Mouse (Mus musculus): Measurements from ENCODE around the gene Pias1. TPM values are rescaled to one million over a fixed set of nuclear protein-coding genes. Genes with fewer than 3 reads are reported as not detected.
A peak's percentile ranks its signal among the peaks of the same experiment; 100 is the strongest.

Gene Pias1
- polyA plus RNA-seq, 1 experiment from 2014 or later = 62.5 TPM

DNA sequence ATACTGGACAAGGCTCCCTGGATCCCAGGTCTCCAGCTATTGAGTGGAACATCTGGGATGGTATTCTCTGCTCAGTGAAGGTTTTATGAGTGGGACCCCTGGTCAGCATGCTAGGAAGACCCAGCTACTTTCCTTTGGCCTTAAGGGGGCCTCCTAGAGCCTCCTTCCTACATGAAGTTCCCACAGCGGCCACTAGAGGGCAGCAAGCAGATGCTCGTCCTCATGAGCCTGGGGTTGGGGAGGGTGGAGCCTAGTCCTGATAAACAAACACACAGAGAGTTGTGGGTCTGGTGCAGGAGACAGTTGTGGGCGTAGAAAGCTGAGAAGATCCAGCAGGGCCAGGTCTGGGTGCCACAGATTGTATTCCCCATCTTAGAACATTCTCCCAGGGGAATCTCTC is 140.0 kb downstream of the Pias1 start:
- Histone ChIP-seq H3K4me1 (peaks cover 19% of the 10 kb centered on the region), H3K9ac (no peak overlapping the region), H3K9me3 (replicated peaks) (no peaks in the 10 kb centered on the region), H3K4me3 (replicated peaks) (no peak overlapping the region), H3K4me2 (no peak overlapping the region), H3K36me3 (peaks cover 40% of the 10 kb centered on the region), H3K27ac (no peak overlapping the region), H3K27me3 (no peaks in the 10 kb centered on the region)
- ATAC-seq (replicated peaks; ENCODE audit: low FRiP score) = peak; percentile 67
- WGBS = 7% methylated on average over 3 of the region's 3 CpGs

DNA sequence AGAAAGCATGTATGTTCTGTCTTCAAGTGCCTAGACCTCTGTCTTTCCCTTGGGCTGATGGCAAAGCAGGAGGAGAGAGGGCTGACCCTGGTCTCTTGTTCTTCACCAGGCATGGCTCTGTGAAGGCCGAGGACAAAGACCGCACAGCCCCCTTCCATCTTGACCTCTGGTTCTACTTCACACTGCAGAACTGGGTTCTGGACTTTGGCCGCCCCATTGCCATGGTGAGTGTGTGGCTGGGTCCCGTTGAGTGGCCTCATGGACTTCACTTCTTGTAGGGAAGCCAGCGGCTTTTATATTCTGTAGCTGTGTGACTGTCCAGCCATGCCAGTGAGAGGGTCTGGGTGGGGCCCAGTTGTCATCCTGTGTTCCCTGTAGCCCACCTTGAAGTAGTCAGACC is 143.3 kb downstream of the Pias1 start:
- WGBS = 89% methylated on average over 5 of the region's 5 CpGs
- Histone ChIP-seq H3K4me1 (peaks cover 17% of the 10 kb centered on the region), H3K27me3 (no peaks in the 10 kb centered on the region), H3K4me3 (replicated peaks) (no peak overlapping the region), H3K9ac (no peak overlapping the region), H3K4me2 (no peak overlapping the region), H3K9me3 (replicated peaks) (no peaks in the 10 kb centered on the region), H3K27ac (no peak overlapping the region), H3K36me3 (peaks cover 21% of the 10 kb centered on the region)
- ATAC-seq (replicated peaks; ENCODE audit: low FRiP score) = no peak

DNA sequence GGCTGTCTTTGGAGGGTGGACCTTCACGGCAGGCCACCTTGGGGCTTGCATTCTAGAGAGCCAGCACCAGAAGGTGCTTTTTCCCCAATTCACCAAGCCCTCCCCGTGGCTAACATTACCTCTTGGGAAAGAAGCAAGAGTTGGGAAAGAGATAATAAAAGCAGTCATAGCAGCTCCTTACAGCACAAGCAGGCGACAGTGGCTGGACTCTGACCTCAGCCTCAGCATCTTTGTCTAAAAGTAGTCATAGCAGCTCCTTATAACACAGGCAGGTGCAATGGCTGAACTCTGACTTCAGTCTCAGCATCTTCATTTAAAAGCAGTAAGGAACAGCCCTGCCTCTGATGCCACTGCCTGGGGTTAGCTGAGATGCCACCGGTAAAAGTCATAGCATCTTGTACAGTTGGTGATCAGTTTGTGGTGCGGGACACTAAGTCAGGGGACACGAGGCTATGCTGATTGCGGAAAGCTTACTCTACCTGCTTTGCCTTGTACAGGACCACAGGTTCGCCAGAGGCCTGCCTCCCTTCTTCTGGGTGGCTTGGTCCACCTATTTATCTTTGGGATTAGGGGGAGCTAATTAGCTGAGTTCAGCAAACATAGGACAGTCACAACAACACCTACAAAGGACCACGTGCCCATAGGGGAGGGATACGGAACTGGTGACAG is 144.2 kb downstream of the Pias1 start:
- Histone ChIP-seq H3K27me3 (no peaks in the 10 kb centered on the region), H3K9me3 (replicated peaks) (no peaks in the 10 kb centered on the region), H3K4me3 (replicated peaks) (no peak overlapping the region), H3K4me2 (no peak overlapping the region), H3K4me1 (peaks cover 23% of the 10 kb centered on the region), H3K36me3 (peaks cover 14% of the 10 kb centered on the region), H3K9ac (no peak overlapping the region), H3K27ac (no peak overlapping the region)
- ATAC-seq (replicated peaks; ENCODE audit: low FRiP score) = no peak
- WGBS = 84% methylated on average over 10 of the region's 10 CpGs

DNA sequence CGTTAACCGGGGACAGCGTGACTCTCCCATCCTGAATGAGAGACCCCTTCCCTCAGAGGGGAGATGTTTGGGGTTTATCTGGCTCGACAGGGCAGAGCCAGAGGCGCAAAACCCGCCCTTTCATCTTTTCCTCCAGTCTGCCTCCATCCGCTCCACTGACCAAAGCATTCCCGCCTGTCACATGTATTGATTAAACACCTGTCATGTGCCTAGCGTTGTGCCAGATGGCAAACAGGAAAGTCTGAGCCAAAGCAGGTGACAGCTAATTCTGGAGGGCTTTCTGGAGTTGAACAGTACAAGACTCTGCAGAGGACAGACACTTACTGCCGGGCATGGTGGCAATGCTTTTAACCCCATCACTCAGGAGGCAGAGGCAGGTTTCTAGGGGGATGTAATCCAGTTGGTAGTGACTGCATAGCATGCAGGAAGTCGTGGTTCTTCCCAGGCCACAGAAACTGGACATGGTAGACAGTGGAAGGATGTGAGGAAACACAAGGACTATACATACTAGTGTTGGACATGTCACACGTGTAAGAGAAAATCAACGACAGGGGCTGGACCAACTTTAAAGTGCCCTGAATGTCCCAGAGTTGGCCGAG is 148.5 kb downstream of the Pias1 start:
- peak overlapping the region; percentile 57 for H3K4me3 ChIP-seq (replicated peaks)
- WGBS = 9% methylated on average over 14 of the region's 14 CpGs
- H3K27me3 ChIP-seq = no peaks in the 10 kb centered on the region
- no peak for ATAC-seq (replicated peaks; ENCODE audit: low FRiP score)
- H3K27ac ChIP-seq = peak overlapping the region; percentile 88
- peak overlapping the region; percentile 71 for H3K4me2 ChIP-seq
- peaks cover 5% of the 10 kb centered on the region; the same call in 1 of the 2 replicates for H3K36me3 ChIP-seq
- H3K9me3 ChIP-seq (replicated peaks) = no peaks in the 10 kb centered on the region
- peak overlapping the region; percentile 72 for H3K9ac ChIP-seq
- H3K4me1 ChIP-seq = peaks cover 34% of the 10 kb centered on the region

DNA sequence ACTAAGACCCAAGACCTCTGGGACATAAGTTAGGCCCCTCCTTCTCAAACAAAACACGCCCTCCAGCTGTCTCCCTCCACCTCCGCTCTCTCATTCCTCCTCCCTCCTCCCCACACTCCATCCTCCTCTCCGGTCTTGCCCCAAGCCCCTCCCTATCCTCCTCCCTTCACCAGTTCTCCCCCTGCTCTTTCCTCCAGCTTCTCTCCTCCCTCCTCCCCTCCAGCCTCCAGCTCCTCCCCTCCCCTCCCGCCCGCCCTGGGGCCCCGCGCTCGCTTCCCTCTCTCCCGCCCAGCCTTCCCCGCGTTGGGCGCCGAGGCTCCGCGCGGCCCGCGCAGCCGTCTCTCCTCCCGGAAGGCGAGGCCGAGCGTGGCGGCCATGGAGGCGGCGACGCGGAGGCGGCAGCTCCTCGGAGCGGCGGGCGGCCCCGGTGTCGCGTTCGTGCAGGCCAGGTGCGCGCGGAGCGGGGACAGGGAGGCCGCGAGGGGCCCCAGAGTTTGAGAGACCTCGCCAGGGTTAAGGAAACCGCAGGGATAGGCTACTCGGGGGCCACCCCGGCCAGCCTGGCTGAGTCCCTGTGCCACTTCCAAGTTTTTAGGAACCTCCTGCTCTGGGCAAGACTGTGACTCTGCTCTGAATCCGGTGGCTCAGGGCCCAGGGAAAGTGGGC is 149.1 kb downstream of the Pias1 start, which contains the start of gene Cln6:
TSS of gene Cln6 (plus strand) at position 280 of the 666 bp plus-strand sequence.
- peak; percentile 90 for ATAC-seq (replicated peaks; ENCODE audit: low FRiP score)
- Histone ChIP-seq H3K9me3 (replicated peaks) (no peaks in the 10 kb centered on the region), H3K9ac (peak within 1 kb of the TSS; percentile 72), H3K4me1 (peaks cover 34% of the 10 kb centered on the region), H3K4me2 (peak within 1 kb of the TSS; percentile 71), H3K4me3 (replicated peaks) (peak within 1 kb of the TSS; percentile 57), H3K36me3 (peaks cover 5% of the 10 kb centered on the region; the same call in 1 of the 2 replicates), H3K27ac (peak within 1 kb of the TSS; percentile 88), H3K27me3 (no peaks in the 10 kb centered on the region)
- under 1% methylated on average over 45 of the region's 48 CpGs for WGBS

DNA sequence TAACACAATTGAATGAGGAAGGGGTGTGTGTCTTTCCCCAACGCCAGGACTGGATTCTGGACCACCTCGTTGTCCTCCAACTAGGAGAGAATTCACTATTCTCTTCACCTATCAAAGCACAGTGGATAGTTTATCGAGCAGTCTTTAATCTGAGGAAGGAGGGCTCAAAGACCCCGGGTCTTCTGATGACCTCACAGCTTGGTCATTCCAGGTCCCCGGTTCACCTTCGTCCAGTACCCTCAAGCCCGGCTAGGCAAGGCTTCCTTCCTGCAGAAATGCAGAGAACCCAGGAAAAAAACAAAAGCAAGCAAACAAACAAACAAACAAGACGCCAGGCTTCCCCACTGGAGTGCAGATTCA is 149.6 kb downstream of the Pias1 start:
- Histone ChIP-seq H3K4me2 (peak overlapping the region; percentile 71), H3K36me3 (peaks cover 5% of the 10 kb centered on the region; the same call in 1 of the 2 replicates), H3K4me3 (replicated peaks) (peak overlapping the region; percentile 57), H3K9me3 (replicated peaks) (no peaks in the 10 kb centered on the region), H3K9ac (no peak overlapping the region), H3K4me1 (peaks cover 34% of the 10 kb centered on the region), H3K27me3 (no peaks in the 10 kb centered on the region), H3K27ac (peak overlapping the region; percentile 88)
- WGBS = 13% methylated on average over 8 of the region's 8 CpGs
- peak; percentile 44; the same call in 1 of the 2 replicates for ATAC-seq (replicated peaks; ENCODE audit: low FRiP score)

DNA sequence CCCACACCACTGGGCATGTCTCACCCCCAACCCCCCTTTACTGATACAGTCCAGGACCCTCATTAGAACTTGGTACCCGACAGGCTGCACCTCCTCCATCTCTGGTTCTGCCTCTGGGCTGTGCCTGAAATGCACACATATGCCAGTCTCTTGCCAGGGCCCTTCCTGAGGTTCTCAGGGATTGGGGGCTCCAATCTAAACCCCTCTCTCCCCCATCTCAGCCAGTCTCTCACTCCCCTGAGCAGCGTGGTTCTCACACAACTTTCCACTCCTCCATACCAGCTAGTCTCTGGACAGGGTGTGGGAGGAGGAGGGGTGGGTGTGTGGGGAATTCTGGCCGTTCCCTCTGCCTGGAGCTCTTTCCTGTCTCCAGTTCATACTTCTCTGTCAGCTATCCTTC is 150.1 kb downstream of the Pias1 start:
- WGBS = 25% methylated on average over 3 of the region's 3 CpGs
- no peaks in the 10 kb centered on the region for H3K27me3 ChIP-seq
- H3K4me1 ChIP-seq = peaks cover 34% of the 10 kb centered on the region
- no peak overlapping the region for H3K9ac ChIP-seq
- H3K27ac ChIP-seq = peak overlapping the region; percentile 88
- no peaks in the 10 kb centered on the region for H3K9me3 ChIP-seq (replicated peaks)
- no peak overlapping the region for H3K4me3 ChIP-seq (replicated peaks)
- H3K36me3 ChIP-seq = peaks cover 5% of the 10 kb centered on the region; the same call in 1 of the 2 replicates
- ATAC-seq (replicated peaks; ENCODE audit: low FRiP score) = no peak
- peak overlapping the region; percentile 71; the same call in 1 of the 2 replicates for H3K4me2 ChIP-seq

DNA sequence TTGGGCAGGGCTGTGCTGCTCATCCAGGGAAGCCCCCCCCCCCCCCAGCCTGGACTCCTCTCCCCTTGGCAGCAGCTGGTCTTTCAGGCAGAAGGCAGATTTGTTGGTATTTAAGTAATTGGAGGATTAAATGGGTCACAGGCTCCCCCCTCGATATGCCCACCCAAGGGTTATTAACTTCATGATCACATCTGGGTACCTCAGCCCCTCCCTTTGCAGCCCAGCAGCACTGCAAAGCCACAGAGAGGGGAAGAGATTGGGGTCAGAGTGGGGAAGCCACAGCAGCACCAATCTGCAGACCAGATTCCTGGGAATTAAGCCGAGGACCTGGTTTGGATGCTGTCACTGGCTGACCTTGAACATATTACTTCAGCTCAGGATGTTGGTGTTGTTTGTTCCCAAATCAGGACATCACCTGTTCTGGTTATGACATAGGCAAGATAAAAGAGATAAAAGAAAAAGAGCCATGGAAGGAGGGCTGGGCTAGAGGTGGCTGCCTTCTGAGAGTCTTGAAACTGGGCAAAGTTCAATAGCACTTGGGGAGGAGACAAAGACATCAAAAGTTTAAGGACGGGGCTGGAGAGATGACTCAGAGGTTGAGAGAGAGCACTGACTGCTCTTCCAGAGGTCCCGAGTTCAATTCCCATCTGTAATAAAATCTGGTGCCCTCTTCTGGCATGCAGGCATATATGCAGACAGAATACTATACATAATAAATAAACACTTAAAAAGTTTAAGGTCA is 151.8 kb downstream of the Pias1 start:
- no peak overlapping the region for H3K9ac ChIP-seq
- H3K36me3 ChIP-seq = peaks cover 2% of the 10 kb centered on the region; the same call in 1 of the 2 replicates
- H3K9me3 ChIP-seq (replicated peaks) = no peaks in the 10 kb centered on the region
- 0 out of 2 replicates have a peak overlapping the region, but pooled peaks have one; percentile 3 for H3K27ac ChIP-seq
- H3K4me2 ChIP-seq = no peak overlapping the region
- H3K4me1 ChIP-seq = peaks cover 33% of the 10 kb centered on the region
- no peaks in the 10 kb centered on the region for H3K27me3 ChIP-seq
- whole genome bisulfite sequencing = 51% methylated on average over 4 of the region's 4 CpGs
- H3K4me3 ChIP-seq (replicated peaks) = no peak overlapping the region
- no peak for ATAC-seq (replicated peaks; ENCODE audit: low FRiP score)

DNA sequence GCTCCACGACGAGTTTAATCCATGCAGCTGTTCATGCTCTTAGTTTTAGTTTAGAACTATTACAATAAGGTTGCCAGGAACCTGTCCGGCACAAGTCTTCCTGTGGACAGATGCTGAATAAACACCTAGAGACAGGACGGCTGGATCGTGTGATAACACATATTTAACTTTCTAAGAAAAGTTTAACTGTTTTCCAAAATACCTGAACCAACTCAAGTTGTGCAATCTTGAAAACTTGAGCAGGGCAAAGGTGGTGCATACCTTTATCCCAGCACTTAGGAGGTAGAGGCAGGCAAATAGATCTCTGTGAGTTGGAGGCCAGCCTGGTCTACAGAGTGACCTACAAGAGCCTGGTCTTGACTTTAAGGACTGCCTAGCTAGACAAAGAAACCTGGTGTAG is 152.8 kb downstream of the Pias1 start:
- no peak overlapping the region for H3K27ac ChIP-seq
- no peak overlapping the region for H3K9ac ChIP-seq
- H3K4me3 ChIP-seq (replicated peaks) = no peak overlapping the region
- H3K36me3 ChIP-seq = no peaks in the 10 kb centered on the region
- no peak for ATAC-seq (replicated peaks; ENCODE audit: low FRiP score)
- WGBS = 83% methylated on average over 5 of the region's 5 CpGs
- H3K27me3 ChIP-seq = no peaks in the 10 kb centered on the region
- no peak overlapping the region for H3K4me2 ChIP-seq
- peaks cover 28% of the 10 kb centered on the region for H3K4me1 ChIP-seq
- H3K9me3 ChIP-seq (replicated peaks) = no peaks in the 10 kb centered on the region

DNA sequence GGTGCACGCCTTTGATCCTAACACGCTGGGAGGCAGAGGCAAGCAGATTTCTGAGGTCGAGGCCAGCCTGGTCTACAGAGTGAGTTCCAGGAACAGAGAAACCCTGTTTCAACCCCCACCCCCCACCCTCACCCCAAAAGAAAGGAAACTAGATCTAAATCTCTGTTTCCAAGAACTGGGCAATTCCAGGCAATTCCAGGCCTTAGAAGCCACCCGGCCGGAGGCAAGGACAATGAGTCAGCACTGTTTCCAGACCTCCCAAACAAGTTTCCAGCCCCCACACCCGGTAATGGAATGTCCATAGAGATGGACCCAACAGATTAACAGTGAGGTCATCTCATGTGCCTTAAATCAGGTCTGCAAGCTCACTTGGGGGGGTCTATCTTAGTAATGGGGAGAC is 157.8 kb downstream of the Pias1 start:
- H3K27ac ChIP-seq = 0 out of 2 replicates have a peak overlapping the region, but pooled peaks have one; percentile 9
- H3K4me2 ChIP-seq = no peak overlapping the region
- no peaks in the 10 kb centered on the region for H3K27me3 ChIP-seq
- ATAC-seq (replicated peaks; ENCODE audit: low FRiP score) = no peak
- H3K9ac ChIP-seq = no peak overlapping the region
- H3K36me3 ChIP-seq = no peaks in the 10 kb centered on the region
- H3K9me3 ChIP-seq (replicated peaks) = no peaks in the 10 kb centered on the region
- WGBS = 78% methylated on average over 6 of the region's 6 CpGs
- H3K4me3 ChIP-seq (replicated peaks) = no peak overlapping the region
- peaks cover 35% of the 10 kb centered on the region for H3K4me1 ChIP-seq

DNA sequence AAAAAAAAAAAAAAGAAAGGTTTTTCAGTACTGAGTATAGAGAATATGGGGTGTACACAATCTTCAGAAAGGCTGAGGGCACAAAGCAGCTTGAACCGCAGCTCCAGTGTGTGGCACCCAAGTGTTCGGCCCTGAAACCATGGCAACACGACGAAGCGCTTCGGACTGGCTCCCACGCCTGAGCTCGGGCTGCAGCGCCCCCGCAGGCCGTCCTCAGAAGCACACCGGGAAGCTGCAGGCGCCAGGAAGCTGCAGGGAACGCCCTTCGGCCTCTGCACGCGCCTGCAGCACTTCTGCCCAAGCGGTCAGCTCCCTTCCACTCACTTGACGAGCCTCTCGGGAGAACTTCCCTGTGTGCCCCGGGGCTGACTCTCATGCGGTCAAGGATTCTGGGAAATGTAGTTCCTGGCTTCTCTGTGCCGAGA is 159.1 kb downstream of the Pias1 start:
- 0% methylated on average over 23 of the region's 23 CpGs for WGBS
- Histone ChIP-seq H3K4me2 (peak overlapping the region; percentile 61), H3K27me3 (no peaks in the 10 kb centered on the region), H3K9me3 (replicated peaks) (no peaks in the 10 kb centered on the region), H3K36me3 (no peaks in the 10 kb centered on the region), H3K9ac (no peak overlapping the region), H3K4me3 (replicated peaks) (peak overlapping the region; percentile 34), H3K27ac (peak overlapping the region; percentile 77), H3K4me1 (peaks cover 35% of the 10 kb centered on the region)
- ATAC-seq (replicated peaks; ENCODE audit: low FRiP score) = peak; percentile 96

Data from kidney, embryonic 15.5 days (tissue).